Mouse (Mus musculus) liver, embryonic 14.5 days (tissue): Measurements from ENCODE around the gene Gper1.

ENCODE experiments used
- CTCF ChIP-seq: IDR thresholded peaks from 2 replicates; pipeline ENCODE4 v1.5.1; 2016; ENCODE audit warnings: antibody characterized with exemption, low read depth, control low read depth
- EP300 ChIP-seq: IDR thresholded peaks from 2 replicates; pipeline ENCODE4 v1.6.1; 2016; ENCODE audit warnings: antibody characterized with exemption, low read depth

DNA sequence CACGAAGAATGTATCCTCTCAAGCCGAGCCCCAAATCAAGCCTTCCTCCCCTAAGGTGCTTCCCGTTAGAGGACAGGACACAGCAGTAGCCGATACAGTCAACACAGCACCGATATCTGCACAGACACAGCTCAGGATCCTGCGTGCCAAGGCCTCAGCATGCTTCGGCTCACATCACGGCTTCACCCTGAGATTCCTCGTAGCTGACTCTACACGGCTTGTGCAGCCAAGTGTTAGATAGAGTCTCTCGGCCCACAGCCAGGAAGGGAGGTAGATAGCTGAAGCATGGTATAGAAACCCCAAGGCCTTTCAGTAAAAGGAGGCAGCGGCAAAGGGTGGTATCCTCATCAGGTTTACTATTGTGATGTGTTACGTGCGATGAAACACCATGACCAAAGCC lies 23.0 kb upstream of the Gper1 start:
- no peak for TF ChIP-seq EP300
- TF ChIP-seq CTCF = no peak
